Mouse (Mus musculus): ENCODE measurements around the gene Zfp346.

The Zfp346 gene

DNA sequence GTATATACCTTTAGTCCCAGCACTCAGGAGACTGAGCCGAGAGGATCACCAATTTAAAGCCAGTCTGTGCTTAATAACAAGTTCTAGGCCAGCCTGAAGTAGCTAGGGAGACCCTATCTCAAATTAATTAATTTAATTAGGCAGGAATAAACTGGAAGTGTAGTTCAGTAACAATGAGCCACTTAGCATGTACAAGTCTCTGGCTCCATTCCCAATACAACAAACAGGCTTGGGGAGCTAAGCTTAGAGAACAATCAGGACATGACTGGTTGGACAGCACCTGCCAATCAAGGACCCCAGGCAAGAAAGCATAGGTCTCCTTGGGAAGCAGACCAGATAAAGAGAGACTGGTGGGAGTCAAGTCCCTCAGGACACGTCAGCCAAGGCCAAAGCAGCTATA is 35.2 kb downstream of the Zfp346 start:
- in situ Hi-C loops (cut with MboI, MseI) = no loop called here

DNA sequence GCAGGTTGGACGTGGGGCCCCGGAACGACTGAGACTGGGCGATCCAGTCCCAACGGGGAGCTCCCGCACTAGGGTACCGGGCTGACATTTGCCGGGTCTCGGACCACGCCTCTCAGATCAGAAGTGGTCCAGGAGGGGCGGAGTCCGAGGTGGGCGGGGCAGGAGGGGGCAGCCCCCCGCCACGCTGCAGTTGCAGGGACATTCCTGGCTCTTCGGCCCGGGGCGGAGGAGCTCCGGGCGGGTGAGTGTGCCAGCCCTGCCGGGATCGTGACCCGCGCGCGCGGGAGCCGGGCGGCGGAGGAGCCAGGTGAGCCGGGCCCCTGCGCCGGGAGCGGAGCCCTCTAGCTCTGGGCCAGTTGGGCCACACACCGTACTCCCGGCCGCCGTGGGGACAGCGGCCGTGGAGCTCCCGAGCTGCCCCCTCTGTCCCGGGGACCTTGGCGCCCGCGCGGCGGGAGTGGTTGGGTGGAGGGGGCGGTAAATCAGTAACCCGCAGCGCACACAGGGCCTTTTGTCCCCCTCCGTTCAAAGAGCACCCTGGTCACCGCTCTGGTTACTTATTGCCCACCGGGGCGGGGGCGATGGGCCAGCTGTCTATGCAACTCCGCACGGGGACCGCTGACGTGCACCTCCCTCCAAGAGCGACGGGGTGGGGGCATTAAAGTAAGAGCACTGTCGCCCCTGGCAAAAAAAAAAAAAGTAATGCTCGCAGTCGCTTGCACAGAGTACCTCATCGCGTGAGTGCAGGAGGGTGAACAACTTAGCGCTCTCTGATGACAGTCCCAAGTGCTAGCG is 47.7 kb downstream of the Zfp346 start, which contains the start of gene Fgfr4:
Gene Fgfr4 (plus strand): TSS at position 20 of the 795 bp plus-strand sequence.
- in situ Hi-C loops (cut with MboI, MseI) = no loop called here

DNA sequence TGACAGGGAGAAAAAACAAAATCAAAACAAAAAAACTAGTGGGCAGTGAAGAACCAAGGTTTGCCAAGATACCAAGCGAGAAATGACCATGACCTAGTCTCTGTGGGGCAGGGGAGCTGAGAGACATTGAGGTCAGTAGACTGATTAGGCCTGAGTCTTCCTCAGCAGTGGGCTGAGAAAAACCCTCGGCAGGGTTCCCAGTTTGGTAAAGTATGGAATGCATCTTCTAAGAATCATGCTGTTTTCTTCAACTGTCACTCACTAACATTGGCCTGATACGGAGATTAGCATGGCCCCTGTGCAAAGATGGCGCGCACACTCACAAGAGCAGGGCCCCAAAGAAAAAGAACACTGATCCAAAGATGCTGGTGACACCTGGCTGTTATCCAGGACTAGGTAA is 48.8 kb downstream of the Zfp346 start:
- in situ Hi-C loops (cut with MboI, MseI) = no loop called here

DNA sequence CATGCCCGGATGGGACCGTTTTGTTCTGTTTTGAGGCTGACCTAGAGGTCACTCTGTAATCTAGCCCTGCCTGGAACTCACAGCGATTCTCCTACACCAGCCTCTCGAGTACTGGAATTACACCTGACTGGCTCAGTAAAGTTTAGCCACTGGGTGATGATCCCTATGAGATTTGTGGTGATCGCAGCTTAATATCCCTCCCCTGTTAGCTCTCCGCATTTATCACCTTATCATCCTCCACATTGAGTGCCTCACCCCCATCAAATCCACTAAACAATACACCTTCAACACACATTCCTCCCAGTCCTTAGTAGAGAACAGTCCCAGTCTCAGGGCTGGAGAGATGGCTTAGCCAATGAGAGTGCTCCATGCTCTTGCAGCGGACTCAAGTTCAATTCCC is 57.3 kb downstream of the Zfp346 start:
- in situ Hi-C loops (cut with MboI, MseI) = no loop called here

DNA sequence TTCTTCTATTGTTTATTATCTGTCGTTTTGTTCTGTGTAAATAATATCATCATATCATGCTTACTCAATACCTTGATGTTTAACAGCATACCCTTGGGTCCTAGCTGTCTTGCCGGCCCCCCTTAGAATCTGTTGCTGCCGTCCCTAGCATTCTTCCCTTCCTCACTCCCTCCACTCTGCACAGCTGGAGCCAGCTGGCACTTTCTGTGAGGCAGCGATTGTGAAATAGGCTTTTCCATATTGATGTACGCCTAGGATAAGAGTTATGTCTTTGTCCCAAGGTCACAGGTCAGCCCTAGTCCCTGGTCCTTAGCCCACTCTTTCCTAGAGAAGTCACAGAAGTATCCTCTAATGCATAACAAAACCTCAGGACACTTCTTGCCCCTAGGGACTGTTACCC is 58.4 kb downstream of the Zfp346 start:
- in situ Hi-C loops (cut with MboI, MseI) = no loop called here

DNA sequence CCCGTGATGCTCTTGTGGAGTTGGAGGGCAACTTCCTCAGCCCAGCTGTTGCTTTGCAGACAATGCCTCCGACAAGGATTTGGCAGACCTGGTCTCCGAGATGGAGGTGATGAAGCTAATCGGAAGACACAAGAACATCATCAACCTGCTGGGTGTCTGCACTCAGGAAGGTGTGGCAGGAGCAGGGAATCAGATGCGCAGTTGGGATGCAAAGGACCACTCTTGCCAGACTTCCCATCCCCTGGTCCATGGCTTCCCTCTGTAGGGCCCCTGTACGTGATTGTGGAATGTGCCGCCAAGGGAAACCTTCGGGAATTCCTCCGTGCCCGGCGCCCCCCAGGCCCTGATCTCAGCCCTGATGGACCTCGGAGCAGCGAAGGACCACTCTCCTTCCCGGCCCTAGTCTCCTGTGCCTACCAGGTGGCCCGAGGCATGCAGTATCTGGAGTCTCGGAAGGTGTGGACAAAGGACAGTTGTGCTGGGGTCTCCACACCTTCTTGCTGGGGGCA is 60.8 kb downstream of the Zfp346 start:
- in situ Hi-C loops (cut with MboI, MseI) = no loop called here

DNA sequence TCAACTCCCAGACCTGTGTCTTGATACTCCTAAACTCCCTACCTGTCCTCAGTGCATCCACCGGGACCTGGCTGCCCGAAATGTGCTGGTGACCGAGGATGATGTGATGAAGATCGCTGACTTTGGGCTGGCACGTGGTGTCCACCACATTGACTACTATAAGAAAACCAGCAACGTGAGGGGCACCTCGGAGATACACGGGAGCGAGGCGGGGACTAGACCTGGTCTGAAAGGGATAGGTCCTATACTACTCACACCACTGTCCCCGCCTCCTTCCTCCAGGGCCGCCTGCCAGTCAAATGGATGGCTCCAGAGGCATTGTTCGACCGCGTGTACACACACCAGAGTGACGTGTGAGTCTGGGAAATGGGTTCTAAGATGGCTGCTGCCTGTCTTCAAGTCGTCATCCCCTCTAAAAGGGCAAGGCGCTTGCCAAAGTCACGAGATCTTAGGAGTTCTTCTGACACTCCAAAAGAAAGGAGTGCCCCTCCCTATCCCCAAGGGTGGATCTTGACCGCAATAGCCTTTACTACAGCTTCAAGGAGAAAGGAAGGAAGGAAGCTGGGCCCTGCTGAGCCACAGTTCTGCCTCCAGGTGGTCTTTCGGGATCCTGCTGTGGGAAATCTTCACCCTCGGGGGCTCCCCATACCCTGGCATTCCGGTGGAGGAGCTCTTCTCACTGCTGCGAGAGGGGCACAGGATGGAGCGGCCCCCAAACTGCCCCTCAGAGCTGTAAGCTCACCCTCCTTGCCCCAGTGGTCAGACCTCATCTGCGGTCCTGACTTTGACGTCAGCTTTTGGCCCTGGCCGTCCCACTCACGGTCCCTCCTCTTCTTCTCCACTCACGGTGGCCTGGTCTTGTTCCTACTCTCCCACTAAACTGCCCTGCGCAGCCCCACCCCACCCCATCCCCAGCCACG is 62.0 kb downstream of the Zfp346 start:
- in situ Hi-C loops (cut with MboI, MseI) = no loop called here

DNA sequence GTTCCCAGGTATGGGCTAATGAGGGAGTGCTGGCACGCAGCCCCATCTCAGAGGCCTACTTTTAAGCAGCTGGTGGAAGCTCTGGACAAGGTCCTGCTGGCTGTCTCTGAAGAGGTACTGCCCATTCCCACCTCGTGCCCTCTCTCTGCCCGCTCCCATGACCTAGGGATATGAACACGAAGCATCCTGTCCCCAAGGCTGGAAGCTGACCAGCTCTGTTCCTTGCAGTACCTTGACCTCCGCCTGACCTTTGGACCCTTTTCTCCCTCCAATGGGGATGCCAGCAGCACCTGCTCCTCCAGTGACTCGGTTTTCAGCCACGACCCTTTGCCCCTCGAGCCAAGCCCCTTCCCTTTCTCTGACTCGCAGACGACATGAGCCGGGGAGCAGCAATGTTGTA is 62.7 kb downstream of the Zfp346 start:
- in situ Hi-C loops (cut with MboI, MseI) = no loop called here

DNA sequence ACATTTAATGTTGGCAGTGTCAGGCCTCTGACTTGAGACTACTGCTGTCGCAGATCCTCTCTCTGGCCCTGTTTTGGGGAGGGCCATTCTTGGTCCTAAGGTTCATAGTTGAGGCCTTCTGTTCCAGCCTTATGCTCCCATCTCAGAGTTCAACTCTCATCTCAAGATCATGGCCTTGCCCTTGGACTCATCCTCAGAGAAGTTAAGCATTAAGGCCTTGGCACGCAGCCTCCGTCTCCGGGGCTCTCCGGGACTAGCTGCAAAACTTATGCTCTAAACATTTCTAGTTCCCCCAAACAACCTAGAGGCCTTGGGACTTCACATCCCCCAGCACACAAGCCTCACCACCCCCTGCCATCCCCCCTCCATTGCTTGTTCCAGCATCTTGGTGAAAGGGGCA is 63.1 kb downstream of the Zfp346 start:
- in situ Hi-C loops (cut with MboI, MseI) = no loop called here

DNA sequence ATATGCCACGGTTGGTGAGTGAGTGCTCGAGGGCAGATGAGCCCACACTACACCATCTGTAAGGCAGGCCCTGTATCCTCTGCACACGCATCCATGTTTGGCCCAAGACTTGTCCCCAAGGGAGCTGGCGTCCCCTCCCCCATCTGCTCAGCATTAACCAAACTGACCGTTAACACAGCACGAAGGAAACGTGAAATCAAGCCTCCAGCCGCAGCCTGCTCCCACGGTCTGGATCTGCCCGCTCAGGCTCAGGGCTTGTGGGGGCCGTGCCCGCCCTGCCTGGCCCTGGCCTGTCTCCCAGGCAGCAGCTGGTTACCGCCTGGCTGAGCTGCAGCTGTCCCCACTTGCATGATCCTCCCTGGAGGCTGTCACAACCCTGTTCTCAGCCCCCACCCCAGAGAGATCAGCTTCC is 63.9 kb downstream of the Zfp346 start:
- in situ Hi-C loops (cut with MboI, MseI) = no loop called here

DNA sequence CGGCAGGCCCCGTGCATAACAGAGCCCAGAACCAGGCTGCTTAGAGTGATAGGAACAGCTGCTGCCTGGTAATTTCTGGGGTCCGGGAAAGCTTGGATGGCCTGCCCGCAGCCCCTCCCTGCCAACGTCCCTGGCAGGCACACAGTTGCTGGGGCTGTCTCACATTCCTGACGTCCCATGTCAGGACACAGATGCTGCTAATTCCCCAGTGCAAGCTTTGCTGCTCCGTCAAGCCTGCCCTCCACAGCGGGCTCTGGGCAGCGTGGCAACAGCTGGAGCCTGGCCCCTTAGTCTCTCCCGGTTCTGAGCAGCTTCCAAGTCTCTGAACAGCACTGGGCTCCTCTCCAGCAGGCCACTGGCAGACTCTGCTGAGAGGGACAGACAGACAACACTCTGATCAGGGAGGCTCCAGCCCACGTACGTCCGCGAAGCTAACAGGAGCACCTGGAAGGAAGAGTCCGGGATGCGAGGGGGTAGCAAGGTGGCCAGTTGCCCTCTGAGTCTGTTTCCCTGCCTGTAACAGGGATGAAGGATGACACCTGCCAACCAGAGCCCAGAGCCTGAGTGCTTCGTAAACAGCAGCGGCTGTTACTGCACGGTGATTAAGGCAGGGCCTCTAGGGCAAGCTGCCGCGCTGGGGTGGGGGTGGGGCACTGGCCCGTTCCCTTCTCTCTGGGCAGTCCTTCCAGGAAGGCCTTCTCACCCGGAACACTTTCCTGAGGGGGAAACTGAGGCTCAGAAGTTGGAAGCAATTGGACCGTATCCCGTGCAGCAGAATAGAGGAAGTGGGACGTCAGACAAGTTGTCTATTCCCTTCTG is 66.6 kb downstream of the Zfp346 start:
- in situ Hi-C loops (cut with MboI, MseI) = loop anchor here (10.0 kb wide), 1 partner anchor 367 kb away; no protein-coding TSS in a partner anchor

DNA sequence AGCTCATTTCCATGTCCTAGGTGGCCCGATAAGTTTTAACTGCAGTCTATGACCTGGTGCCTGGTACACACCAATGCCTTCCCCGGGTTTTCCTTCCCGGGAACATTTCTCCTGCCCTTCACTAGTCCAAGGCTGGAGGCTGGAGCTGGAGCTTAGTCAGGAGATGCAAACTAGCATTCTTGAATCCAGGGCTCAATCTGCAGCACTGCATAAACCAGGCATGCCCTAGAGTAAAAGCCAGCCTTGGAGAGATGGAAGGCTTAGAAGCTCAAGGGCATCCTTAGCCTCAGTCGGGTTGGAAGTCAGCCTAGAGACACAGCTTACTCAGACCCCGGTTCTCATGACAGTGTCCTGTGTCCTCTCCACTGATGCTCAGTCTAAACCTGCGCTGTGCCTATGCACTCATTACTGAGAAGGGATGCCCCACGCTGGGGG is 67.2 kb downstream of the Zfp346 start:
- in situ Hi-C loops (cut with MboI, MseI) = loop anchor here (10.0 kb wide), 1 partner anchor 368 kb away; no protein-coding TSS in a partner anchor

DNA sequence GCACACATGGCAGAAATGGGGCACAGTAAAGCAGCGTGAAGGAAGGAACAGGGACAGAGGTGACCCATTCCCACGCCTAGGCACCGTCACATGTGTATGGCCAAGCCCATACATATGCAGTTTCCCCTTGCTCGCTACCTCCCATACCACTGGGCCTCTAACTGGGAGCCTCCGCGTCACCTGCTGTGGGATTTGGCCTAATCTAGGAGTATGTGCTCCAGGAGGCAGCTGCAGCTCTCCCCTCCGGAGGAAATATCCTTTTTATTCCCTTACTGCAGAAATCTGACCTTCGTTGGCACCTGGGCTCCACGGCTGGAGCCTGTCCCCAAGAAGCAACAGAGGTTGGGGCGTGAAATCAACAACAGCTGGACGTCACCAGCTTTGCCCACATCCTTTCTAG is 69.2 kb downstream of the Zfp346 start:
- in situ Hi-C loops (cut with MboI, MseI) = loop anchor here (10.0 kb wide), 1 partner anchor 370 kb away; no protein-coding TSS in a partner anchor

DNA sequence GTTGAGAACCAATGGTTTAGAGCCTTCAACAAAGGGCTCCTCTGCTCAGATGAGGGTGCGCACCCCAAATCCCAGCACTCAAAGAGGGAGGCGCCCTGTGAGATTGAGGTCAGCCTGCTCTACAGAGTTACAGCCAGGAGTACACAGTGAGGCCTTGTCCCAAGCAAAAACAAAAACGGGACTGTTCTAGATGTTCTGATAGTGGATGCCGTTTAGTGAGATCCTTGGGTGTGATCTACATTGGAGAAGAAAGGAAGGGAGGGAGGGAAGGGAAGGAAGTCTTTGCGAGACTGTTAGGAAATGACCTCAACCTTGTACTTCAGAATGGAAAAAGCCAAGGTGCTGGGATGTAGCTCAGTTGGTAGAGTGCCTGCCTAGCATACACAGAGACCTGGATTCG is 71.2 kb downstream of the Zfp346 start:
- in situ Hi-C loops (cut with MboI, MseI) = loop anchor here (10.0 kb wide), 1 partner anchor 371 kb away; no protein-coding TSS in a partner anchor

DNA sequence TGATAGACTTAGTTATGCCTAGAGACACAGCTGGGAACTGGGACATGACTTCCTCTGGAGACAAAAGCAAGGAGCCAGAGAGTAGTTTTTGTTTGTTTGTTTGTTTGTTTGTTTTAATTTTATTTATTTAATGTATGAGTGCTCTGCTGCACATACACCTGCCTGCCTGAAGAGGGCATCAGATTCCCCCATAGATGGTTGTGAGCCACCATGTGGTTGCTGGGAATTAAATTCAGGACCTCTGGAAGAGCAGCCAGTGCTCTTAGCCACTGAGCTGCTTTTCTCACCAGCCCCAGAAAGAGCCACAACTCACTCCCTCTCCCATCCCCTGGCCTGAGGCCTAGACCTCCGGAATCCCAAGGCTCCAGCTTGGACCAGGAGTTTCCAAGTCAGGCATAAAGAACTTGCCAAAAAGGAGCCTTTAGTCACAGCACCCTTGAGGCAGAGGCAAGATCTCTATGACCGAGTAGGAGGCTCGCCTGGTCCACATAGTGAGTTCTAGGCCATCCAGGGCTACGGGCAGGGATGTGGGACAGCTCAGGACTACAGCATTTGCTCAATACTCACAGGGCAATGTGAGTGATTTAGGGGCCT is 72.9 kb downstream of the Zfp346 start:
- in situ Hi-C loops (cut with MboI, MseI) = loop anchor here (10.0 kb wide), 1 partner anchor 373 kb away; no protein-coding TSS in a partner anchor

DNA sequence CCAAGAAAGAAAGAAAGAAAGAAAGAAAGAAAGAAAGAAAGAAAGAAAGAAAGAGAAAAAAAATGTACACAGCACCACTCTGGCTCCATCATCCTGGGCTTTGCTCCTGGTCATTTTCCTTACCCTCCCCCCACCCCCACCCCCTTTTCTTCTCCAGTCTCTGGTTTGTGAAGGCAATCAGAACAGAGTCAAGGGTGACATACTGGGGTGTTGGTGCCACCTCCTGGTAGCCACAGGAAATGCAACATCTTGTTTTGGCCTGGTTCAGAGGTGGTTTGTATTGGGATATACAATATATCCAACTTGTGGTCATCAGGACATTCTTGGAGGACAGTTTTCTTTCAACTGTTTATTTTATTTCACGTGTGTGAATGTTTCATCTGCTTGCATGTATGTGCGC is 73.4 kb downstream of the Zfp346 start:
- in situ Hi-C loops (cut with MboI, MseI) = loop anchor here (10.0 kb wide), 1 partner anchor 374 kb away; no protein-coding TSS in a partner anchor

DNA sequence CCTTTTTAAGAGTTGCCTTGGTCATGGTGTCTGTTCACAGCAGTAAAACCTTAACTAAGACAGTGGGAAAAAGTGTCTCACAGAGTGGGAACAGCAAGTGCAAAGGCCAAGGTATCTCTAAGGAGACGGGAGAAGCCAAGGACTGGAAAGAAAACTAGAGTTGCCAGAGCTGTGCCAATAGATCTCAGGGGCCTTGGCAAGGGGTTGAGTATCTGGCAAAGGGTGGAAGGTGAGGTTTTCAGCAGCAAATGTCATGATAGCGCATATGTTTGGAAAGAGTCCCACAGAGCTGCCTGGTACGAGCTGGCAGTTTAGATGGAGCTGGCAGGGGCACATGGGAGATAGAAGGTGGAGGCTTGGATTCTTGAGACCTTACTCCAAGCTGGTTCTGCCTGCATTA is 74.5 kb downstream of the Zfp346 start:
- in situ Hi-C loops (cut with MboI, MseI) = loop anchor here (10.0 kb wide), 1 partner anchor 375 kb away; no protein-coding TSS in a partner anchor

DNA sequence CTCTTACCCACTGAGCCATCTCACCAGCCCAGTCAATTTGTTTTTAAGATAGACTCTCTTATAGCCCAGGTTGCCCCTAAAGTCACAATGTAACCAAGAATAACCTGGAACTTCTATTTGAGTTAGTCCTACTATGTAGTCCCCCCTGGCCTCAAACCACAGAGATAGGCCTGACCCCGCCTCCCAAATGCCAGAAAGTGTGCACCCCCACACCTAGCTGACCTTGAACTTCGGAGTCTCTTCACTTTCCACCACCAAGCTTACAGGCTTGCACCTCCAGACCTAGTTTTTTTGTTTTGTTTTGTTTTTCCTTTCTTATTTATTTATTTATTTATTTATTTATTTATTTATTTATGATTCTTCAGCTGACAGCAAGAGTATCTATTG is 76.7 kb downstream of the Zfp346 start:
- in situ Hi-C loops (cut with MboI, MseI) = no loop called here

DNA sequence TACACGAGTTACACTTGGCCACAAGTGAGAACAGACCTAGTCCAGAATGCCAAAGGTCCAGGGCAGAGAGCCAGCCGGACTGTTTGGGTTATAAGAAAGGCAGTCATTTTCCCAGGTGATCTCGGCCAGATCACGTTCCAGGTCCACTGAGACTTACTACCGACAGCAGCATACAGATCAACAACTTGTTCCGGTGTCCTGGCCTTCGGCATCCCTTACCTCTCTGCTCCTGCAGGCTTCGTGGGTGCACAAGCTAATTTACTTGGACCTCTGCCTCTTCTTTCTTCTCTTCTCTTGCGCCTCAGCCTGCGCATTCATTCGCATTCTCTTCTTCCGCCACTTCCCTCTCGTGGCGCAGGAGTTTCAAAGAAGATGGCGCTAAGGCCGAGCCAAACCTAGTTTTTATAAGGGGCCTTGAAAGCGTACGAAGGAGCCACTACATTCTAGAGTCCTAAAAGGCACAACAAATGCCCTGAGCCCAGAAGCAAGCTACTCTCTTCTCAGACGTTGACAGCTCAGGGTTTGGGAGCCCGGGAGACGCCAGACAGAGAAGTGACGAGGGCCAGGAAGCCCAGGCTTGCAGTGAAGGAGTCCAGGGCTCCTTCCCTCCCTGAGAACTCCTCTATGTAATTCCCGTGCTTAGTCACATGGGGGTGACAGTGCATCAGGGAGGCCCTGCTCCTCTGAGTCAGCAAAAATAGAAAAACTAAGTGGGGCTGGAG is 77.2 kb downstream of the Zfp346 start:
- in situ Hi-C loops (cut with MboI, MseI) = no loop called here

DNA sequence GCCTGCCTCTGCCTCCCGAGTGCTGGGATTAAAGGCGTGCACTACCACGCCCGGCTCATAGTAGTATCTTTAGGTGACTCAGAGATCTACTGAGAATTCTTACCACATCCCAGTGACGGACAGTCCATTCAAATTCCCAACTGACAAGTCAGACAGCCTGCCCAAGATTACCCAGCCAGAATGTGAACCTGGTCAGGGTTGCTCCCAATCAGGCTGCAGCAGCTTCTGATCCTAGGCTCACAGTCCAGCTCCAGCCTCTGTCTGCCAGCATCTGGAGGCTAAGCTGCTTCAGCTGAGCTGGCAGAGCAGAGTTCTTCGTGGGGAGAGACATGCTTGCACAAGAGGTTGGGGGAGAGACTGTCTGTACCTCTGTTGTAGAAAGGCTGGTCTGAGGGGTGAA is 78.3 kb downstream of the Zfp346 start:
- in situ Hi-C loops (cut with MboI, MseI) = no loop called here

Measured in T-helper 2 cell (primary cell).